Mouse (Mus musculus): ENCODE results near the gene Mmel1.

Mmel1 gene

GRCm38 (mm10) chr4:154904185-154905071 lies 35.0 kb downstream of the Mmel1 start:
- peak; percentile 94 for DNase-seq (ENCODE audit: low read depth, low spot score)

DNA sequence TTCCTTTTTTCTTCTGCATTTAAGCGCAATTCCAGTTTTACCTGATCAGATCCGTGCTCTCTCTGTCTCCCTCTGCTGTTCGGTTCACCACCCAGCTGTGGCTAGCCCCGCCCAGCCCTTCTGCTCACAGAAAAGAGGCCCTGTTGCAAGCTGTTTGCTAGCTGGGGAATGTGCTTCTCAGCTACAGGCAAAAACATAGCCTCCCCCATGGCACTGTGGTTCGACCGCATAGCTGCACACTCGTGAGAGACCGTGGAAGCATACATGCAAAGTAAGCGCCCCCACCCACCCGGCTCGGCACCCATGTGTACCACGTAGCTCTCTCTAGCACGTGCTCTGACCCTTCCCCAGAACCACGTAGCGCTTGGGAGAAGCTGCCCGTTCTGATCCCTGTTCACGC lies 38.4 kb downstream of the Mmel1 start:
- DNase-seq (ENCODE audit: low read depth, low spot score): peak; percentile 77

- DNase-seq (ENCODE audit: low read depth, low spot score): no peak
These were observed 39.1 kb downstream of the Mmel1 start for GRCm38 (mm10) chr4:154908490-154908889.

DNA sequence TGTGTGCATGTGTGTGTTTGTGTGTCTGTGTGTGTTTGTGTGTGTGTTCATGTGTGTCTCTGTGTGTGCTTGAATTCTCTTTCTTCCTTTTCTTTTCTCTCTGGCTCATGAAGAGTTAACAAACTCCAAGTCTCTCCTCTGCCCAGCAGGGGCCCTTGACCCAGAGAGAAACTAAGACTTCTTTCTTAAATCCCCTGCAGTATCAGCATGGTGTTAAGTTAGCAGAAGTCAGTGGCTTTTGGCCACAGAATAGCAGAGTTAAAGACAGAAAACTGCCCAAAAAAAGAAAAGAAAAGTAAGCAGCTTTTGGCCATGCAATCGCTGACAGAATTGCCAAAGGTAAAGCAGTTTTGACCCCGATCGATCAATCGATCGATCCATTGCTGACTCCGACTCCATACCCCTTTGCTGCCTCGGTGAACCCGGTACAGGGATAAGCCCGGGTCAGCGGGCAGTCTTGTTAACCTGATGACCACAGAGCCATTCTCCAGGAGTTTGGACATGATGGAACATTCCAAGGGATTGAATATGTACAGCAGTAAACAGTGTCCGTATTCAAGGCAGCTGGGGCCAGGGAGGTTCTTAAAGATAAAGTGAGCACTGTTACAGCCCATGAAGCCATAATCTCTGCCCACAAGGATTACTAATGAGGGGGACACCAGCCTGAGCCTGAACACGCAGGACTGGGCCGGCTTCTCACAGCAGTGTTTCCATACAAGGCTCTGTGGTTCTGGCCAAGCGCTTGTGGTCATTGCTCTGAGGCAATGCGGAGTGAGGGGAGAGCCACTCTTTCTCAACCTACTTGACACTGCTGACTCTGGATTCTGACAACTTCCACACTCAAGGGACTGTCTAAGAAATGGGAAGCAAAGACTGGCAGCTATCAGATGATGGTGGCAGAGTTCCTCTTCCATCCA lies 41.5 kb downstream of the Mmel1 start:
- no peak for DNase-seq (ENCODE audit: low read depth, low spot score)

DNA sequence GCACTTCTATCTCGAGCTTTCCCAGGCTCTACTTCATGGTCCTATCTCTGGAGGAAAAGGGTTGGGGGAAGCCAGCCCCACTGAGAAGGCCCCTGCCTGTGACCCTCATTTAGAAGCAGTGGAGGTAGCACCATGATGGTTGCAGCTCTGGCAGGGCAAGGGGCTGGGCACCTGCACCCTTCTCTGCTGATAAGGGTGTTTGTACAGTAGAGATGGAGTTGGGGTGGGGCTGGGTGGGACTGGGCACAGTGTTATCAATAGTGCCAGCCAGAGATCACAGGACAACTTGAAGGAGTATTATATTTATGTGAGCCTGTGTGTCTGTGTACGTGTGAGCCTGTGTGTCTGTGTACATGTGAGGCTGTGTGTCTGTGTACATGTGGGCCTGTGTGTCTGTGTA lies 42.3 kb downstream of the Mmel1 start:
- DNase-seq (ENCODE audit: low read depth, low spot score): no peak

DNA sequence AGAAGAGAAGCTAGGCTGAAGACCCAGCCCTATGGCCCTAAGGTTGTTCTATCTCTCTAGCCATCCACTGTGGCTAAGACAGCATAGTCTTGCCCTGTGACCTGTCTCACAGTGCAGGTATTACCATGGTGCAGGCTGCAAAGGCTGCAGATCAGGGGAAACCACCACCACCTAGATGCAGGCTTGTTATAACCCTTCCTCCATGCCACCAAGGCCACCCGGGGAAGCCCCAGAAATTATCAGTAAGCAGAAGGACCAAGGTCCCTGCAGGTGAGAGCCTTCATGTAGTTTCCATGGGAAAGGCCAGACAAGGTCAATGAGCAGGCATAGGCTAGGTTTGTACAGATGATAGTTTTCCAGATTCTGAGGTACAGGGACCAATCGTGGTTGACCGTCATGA lies 44.5 kb downstream of the Mmel1 start:
- no peak for DNase-seq (ENCODE audit: low read depth, low spot score)

DNA sequence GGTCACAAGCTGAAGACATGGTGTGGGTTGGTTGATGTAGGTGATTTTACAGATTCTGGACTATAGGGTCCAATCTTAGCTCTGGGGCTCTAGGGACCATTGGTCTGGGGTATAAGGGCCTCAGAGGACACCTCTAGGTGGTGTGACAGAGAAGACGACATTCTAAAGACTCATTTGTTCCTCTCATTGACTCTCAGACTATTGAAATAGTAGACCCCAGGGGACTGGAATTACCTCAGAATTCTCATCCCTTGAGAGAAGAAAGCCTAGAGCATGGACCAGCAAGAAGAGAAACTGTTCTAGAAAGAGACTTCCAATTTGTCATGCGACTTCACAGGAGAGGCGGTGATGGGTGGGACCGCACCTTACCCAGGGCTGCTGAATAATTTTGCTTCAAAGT lies 44.9 kb downstream of the Mmel1 start:
- DNase-seq (ENCODE audit: low read depth, low spot score): no peak

DNA sequence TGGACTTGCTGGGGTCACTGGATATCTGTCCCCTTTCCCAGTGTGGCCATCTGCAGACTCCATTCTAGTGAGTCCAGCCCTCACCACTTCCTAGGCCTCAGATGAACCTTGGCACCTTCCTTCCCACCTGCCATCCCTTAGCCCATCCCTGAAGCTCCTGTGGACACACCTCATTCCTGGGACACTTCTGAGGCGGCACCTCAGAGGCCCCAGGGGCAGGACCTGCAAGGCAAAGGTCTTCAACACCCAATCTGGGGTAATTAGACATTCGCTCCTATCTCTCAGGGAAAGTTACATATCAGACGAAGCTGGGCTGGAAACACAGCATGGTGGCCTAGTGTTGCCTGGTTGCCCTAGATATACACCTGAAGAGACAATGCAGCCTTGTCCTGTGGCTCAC lies 45.3 kb downstream of the Mmel1 start:
- DNase-seq (ENCODE audit: low read depth, low spot score): no peak

DNA sequence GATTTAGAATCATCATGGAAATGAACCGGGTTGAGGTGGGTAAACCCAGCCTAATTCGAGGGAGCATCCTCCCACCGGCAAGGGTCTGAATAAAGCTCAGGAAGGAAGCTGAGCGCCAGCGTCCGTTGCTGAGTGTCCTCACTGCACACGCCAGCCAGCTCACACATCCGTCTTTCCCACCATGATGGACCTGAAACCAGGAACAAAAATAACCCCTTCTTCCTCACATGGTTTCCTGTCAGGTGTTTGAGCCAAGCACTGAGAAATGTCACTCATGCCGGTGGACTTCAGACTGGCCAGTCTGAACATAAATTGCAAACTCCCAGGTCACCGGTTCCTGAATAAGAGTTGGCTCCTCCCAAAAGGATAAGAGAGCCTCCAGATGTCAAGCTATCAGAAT lies 45.9 kb downstream of the Mmel1 start:
- DNase-seq (ENCODE audit: low read depth, low spot score): no peak

DNA sequence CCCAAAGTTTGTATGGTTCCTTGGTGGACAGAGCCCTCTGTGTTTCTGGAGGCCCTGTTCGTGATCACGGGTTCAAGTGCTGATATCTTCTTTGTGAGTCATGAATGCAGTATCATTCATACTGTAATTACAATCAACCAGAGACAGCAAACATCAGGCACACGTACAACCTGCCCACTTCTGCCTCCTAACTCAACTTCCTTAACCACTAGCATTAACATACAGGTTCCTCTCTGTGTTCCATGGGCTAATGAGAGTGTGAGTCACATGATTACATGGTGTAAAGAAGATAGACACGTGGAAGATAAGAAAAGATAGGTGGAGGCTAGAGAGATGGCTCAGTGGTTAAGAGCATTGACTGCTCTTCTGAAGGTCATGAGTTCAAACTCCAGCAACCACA lies 47.3 kb downstream of the Mmel1 start:
- no peak for DNase-seq (ENCODE audit: low read depth, low spot score)

DNA sequence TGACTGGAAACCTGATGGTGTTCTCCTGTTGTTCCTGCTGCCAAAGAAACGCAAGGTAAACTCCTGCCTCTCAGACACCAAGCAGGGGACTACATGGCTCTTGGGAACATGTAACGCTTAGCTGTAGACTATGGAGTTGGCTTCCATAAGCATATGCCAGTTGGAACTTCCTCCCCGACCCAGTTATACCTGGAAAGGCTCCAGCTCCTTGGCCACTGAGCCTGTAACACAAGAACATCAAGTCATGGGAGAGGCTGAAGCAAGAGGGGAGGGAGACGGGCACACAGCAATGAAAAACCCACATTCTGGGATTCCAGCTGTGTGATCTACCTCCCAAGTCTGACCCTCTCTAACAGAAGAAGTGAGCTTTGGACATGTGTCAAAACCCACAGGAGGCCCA lies 52.9 kb downstream of the Mmel1 start:
- DNase-seq (ENCODE audit: low read depth, low spot score): no peak

- no peak for DNase-seq (ENCODE audit: low read depth, low spot score)
These were observed 53.5 kb downstream of the Mmel1 start for GRCm38 (mm10) chr4:154922931-154923330.

GRCm38 (mm10) chr4:154925413-154925812 lies 56.0 kb downstream of the Mmel1 start:
- peak; percentile 61 for DNase-seq (ENCODE audit: low read depth, low spot score)

DNA sequence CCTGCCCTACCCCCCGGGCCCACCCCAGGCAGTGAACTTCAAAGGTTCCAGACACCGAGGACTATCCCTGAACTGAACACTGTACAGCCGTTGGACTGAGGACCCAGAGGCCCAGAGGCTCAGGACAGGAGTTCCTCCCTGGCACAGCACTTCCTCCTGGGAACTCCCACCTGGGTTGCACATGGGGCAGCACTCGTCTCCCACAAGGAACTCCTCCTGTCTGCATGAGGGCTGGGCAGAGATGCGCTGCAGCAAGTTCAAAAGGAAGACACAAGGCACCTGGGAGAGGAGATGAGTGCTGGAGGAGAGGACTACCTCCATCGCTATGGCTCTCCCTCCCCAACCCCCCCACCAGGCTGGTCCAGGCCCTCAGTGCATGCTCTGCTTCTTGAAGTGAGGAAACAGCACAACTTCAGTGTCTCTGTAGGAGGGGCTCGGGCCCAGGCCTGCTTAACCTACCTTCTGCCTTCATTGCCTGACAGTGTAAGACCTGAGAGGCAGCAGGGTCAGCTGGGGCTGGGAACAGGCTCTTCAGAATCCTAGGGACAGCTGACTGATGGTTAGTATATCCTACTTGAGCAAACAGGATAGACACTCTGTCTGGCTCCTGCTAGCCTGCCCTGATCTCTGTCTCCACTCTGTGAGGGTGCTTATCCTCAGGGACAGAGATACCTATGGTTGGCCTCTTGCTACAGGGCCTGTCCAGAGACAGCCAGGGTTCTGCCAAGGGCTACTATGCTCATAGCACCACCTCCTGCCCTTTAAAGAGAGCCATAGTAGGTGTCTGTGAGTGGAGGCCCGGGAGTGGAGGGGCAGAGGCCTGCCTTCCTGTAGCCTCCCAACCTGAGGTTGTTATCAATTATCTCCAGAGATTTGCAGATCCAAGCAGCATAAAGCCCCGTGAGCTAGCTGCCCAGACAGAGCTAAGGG lies 57.8 kb downstream of the Mmel1 start:
- peak; percentile 53 for DNase-seq (ENCODE audit: low read depth, low spot score)

GRCm38 (mm10) chr4:154927899-154928337 lies 58.5 kb downstream of the Mmel1 start:
- DNase-seq (ENCODE audit: low read depth, low spot score): peak; percentile 75

DNA sequence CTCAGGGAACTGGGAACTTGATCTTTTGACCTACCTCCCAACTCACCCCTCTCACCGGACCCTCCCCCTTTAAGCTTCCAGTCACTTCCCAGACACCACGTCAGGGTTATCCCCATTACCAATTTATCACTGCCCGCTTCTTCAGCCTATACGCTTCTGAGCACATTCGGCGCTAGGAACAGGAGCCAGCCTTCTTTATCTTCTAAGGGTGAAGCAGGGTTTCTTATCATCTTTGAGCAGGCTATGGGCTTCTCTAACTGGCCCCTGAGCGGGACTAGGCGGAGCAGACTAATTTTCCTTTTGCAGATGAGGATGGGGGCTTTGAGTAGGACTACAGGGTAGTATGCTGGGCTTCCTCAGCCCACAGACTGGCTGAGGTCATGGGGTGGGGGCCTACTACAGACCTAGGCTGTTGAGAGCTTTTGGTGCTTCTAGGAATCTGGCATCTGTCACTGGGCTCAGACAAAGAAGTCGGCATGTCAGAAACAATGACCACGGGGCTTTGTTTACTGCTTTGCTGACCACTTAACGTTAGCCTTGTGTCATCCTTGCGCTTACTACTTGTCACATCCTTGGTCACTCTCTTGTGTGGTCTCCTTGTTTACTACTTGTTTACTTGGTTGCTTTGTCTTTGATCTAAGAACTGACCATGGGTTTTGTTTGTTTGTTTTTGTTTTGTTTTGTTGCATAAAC lies 59.2 kb downstream of the Mmel1 start, which contains the start of gene Tnfrsf14:
Gene Tnfrsf14 (minus strand): TSS at position 169 of the 693 bp plus-strand sequence.
- DNase-seq (ENCODE audit: low read depth, low spot score): no peak

DNA sequence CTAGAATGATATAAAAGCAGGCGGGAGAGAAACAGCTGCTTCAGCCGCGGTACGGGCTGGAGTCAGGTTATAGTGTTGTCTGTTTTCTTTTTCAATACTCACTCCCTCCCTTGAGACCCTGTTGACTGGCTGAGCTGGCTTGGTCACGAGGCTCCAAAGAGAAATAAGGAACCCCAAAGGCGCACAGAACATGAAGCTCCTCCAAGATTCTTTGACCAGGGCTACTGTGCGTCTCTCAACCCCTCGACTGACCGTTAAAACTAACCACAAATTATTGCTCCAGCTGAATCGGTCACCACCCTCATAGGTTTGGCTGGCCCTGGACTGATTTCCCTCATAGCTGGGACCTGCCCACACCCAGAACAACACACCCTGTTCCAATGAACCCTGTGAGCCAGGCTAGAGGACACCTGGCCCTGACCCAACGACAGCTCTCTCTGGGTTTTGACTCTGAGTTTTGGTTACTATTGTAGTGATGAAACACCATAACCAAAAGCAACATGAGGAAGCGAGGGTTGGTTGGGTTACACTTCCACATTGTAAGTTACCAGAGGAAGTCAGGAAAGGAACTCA lies 59.8 kb downstream of the Mmel1 start:
- DNase-seq (ENCODE audit: low read depth, low spot score): no peak

- no peak for DNase-seq (ENCODE audit: low read depth, low spot score)
These were observed 64.0 kb downstream of the Mmel1 start for GRCm38 (mm10) chr4:154933306-154933907.

DNA sequence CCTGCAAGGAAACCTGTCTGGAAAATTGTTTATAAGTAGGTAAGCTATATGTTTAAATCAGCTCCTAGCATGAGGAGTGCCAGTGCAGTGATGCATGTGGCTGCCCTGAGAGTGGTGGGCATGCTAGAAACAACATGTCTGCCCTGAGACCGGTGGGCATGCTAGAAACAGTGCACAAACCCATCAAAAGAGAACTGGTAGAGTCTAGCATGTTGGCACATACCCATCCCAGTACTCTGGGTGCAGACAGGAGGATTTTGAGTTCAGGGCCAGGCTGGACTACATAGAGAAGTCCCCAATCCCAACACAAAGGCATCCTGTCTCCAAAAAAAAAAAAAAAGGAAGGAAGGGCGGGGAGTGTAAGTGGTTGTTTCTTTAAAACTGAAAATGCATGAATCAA lies 65.4 kb downstream of the Mmel1 start:
- DNase-seq (ENCODE audit: low read depth, low spot score): no peak

GRCm38 (mm10) chr4:154935788-154936187 lies 66.4 kb downstream of the Mmel1 start:
- DNase-seq (ENCODE audit: low read depth, low spot score): peak; percentile 83

Measured in CD4-positive helper T cell, adult 2 months (primary cell).